In the genomic region with DNA sequence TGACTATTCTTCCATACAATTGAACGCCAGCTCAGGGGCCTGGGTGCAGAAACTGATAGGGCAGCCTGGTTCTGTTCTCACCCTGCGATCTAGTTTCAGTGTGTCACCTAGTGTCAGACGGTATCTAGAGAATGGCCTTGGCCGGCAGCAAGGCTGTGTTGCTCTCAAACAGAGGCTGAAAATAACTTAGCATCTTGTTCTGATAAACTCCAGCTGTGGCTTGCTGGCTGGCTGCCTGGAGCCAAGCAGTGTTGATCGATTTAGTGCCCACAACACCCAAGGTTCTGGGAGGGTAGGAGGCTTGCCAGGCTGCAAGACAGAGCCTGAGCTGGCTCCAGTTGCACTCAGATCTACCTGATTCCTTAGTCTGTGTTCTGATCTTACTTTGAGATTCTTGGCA, we compare ENCODE assay signal across 11 mouse cellular contexts. TPM values are rescaled to one million over a fixed set of nuclear protein-coding genes. Genes with fewer than 3 reads are reported as not detected.
A peak's percentile ranks its signal among the peaks of the same experiment; 100 is the strongest.
DNase-seq lines count a peak whose midpoint lies in the region; ATAC-seq lines count a peak whose summit lies in the region.
"Had no signal": no experiment of that assay in that cellular context is flagged by ENCODE, and none has a peak within 500 bp of the region (broad histone marks: within the 10 kb centered on the region; RNA-seq: fewer than 3 reads in every experiment).

No protein-coding gene starts in this region.

- intact Hi-C loops in heart, postnatal 36 days (cut with DNase I): loop anchor here (2.0 kb wide), 1 partner anchor 94 kb away; no protein-coding TSS in a partner anchor
- intact Hi-C loops in gastrocnemius, postnatal 36 days (cut with DNase I): loop anchor here (5.0 kb wide), 1 partner anchor 86 kb away; a partner anchor contains a TSS

- no peak overlapping the region for H3K4me3 ChIP-seq in stomach, embryonic 16.5 days (replicated peaks; ENCODE audit: low read length)
- H3K4me3 ChIP-seq: neural tube, embryonic 15.5 days had no signal

- no peaks in the 10 kb centered on the region for H3K36me3 ChIP-seq in stomach, embryonic 16.5 days (ENCODE audit: control insufficient read depth, insufficient read depth, low read length)
- H3K36me3 ChIP-seq: G1E; neural tube, embryonic 15.5 days had no signal

- WGBS in stomach, embryonic 16.5 days: 40% methylated on average over 5 of the region's 5 CpGs

- no peaks in the 10 kb centered on the region for H3K9me3 ChIP-seq in stomach, embryonic 16.5 days (replicated peaks; ENCODE audit: control insufficient read depth, low read length)
- H3K9me3 ChIP-seq: G1E; neural tube, embryonic 15.5 days had no signal

- peaks cover 40% of the 10 kb centered on the region for H3K4me1 ChIP-seq in stomach, embryonic 16.5 days (ENCODE audit: control insufficient read depth, insufficient read depth, low read length)

- peak; percentile 34 to 55 for DNase-seq in adrenal gland, adult (ENCODE audit: inconsistent age in 2 of 2, low spot score in 1 of 2)
- no peak for DNase-seq in adrenal gland, adult 18-20 months (ENCODE audit: low spot score in 2 of 2)
- DNase-seq in ovary, postnatal 36 days (ENCODE audit: low spot score): peak; percentile 76
- DNase-seq in ovary, postnatal 10 days (ENCODE audit: low spot score): no peak
- DNase-seq in heart, postnatal 36 days: peak; percentile 51 to 67
- no peak for DNase-seq in gastrocnemius, postnatal 36 days
- DNase-seq in gastrocnemius, postnatal 25 days: no peak
- DNase-seq: kidney, adult 11 months had no signal

- no peak overlapping the region for H3K4me2 ChIP-seq in stomach, embryonic 16.5 days (ENCODE audit: low read depth, low read length)
- H3K4me2 ChIP-seq: neural tube, embryonic 15.5 days had no signal

- H3K27ac ChIP-seq in stomach, embryonic 16.5 days (ENCODE audit: low read length): peak overlapping the region; percentile 5; the same call in 1 of the 2 replicates
- H3K27ac ChIP-seq: neural tube, embryonic 15.5 days had no signal

- ATAC-seq in stomach, embryonic 16.5 days (ENCODE audit: insufficient read depth, low FRiP score): peak; percentile 11; the same call in 1 of the 2 replicates

- no peak overlapping the region for H3K9ac ChIP-seq in stomach, embryonic 16.5 days (ENCODE audit: low read length)
- H3K9ac ChIP-seq: neural tube, embryonic 15.5 days had no signal

- no peaks in the 10 kb centered on the region; the same call in 1 of the 2 replicates for H3K27me3 ChIP-seq in stomach, embryonic 16.5 days (ENCODE audit: control insufficient read depth, insufficient read depth, low read length)
- H3K27me3 ChIP-seq: neural tube, embryonic 15.5 days had no signal

RNA-seq across cellular contexts. Expression of a gene that starts 27.6 kb away (rescaled TPM):
- total RNA-seq in adrenal gland, adult 18-20 months (2021): under 1 TPM; 0.10 to 0.19 TPM
- 1 to 10 TPM; 3.1 to 3.5 TPM for total RNA-seq in heart, postnatal 36 days (2021)
- 1.6 and 2.6 TPM in 2 replicates for polyA plus RNA-seq in stomach, embryonic 16.5 days (2015; fragmentation: Nextera tagmentation; extraction: Ambion mirVana)
- under 1 TPM; 0.23 to 0.35 TPM for total RNA-seq in gastrocnemius, postnatal 36 days (2021)
- under 1 TPM; 0.13 to 0.23 TPM for total RNA-seq in gastrocnemius, postnatal 25 days (2021)
- polyA plus RNA-seq: G1E had no signal

Comparison
In these comparisons a context has a peak if more than half of its experiments do, and no peak if none do; other contexts are left out.
1. DNase-seq: peak in adrenal gland, adult (2 of 2), ovary, postnatal 36 days (single experiment) and heart, postnatal 36 days (2 of 2); none in adrenal gland, adult 18-20 months (0 of 2), ovary, postnatal 10 days (single experiment), gastrocnemius, postnatal 36 days (0 of 2) and gastrocnemius, postnatal 25 days (single experiment).